Mouse (Mus musculus) midbrain, embryonic 11.5 days (tissue): Measurements from ENCODE around the gene Egfem1. TPM values are rescaled to one million over a fixed set of nuclear protein-coding genes. Genes with fewer than 3 reads are reported as not detected.

Experiments used
- ATAC-seq: fragments of 200-750 bp; cut with Nextera tagmentation; 2 replicates; pipeline ENCODE4 v1.8.0; 2017; ENCODE audit warnings: moderate TSS enrichment, moderate library complexity; ENCODE audit not compliant: low FRiP score
- DNase-seq: peaks from one replicate; pipeline ENCODE4 v3.0.0; 2015; ENCODE audit warnings: low spot score; ENCODE audit errors: missing footprints
- H3K27ac ChIP-seq: fragments of 300-500 bp; sonication (generic); 2 replicates; pipeline ENCODE4 v1.5.1; 2014; ENCODE audit warnings: low read depth, low read length
- H3K27me3 ChIP-seq: fragments of 300-500 bp; sonication (generic); 2 replicates; pipeline ENCODE4 v1.6.1; 2014; ENCODE audit warnings: mild to moderate bottlenecking, low read length, moderate library complexity, mixed read lengths; ENCODE audit not compliant: control insufficient read depth, insufficient read depth
- H3K36me3 ChIP-seq: fragments of 300-500 bp; sonication (generic); 2 replicates; pipeline ENCODE4 v1.6.1; 2014; ENCODE audit warnings: mild to moderate bottlenecking, low read length, moderate library complexity, mixed read lengths; ENCODE audit not compliant: control insufficient read depth, insufficient read depth
- H3K4me1 ChIP-seq: fragments of 300-500 bp; sonication (generic); 2 replicates; pipeline ENCODE4 v1.6.1; 2014; ENCODE audit warnings: low read length; ENCODE audit not compliant: control insufficient read depth, insufficient read depth
- H3K4me2 ChIP-seq: fragments of 300-500 bp; sonication (generic); 2 replicates; pipeline ENCODE4 v1.6.1; 2014; ENCODE audit warnings: mild to moderate bottlenecking, moderate library complexity
- H3K4me3 ChIP-seq: fragments of 300-500 bp; sonication (generic); 2 replicates; pipeline ENCODE4 v1.5.1; 2014; ENCODE audit warnings: low read depth, low read length
- H3K9ac ChIP-seq: fragments of 300-500 bp; sonication (generic); 2 replicates; pipeline ENCODE4 v1.6.1; 2014; ENCODE audit warnings: low read length
- H3K9me3 ChIP-seq: fragments of 300-500 bp; sonication (generic); 2 replicates; pipeline ENCODE4 v1.6.1; 2016; ENCODE audit warnings: low read length; ENCODE audit not compliant: control insufficient read depth
- WGBS: fragments of 180-500 bp; shearing (Covaris S2); extraction: QIAGEN DNeasy Blood & Tissue Kit; methylation state at CpG from one replicate; pipeline ENCODE4 v1.1.7; 2014; 5-methylcytosine and 5-hydroxymethylcytosine counted together
- polyA plus RNA-seq: library from polyadenylated mRNA; unstranded; fragments of >200 nt; fragmentation: Nextera tagmentation; extraction: Ambion mirVana; gene quantifications from 2 replicates; pipeline ENCODE4 v1.2.1, GENCODE M21; 2014

Gene Egfem1
- polyA plus RNA-seq, 1 experiment from 2014 or later, result 14.7 TPM

GRCm38 (mm10) chr3:29563171-29563570, 481.3 kb downstream of the Egfem1 start:
- H3K27ac ChIP-seq, result no peak overlapping the region
- H3K9ac ChIP-seq, result no peak overlapping the region
- H3K4me1 ChIP-seq, result no peaks in the 10 kb centered on the region
- ATAC-seq (no peak), DNase-seq (no peak)
- H3K4me3 ChIP-seq, result no peak overlapping the region
- H3K36me3 ChIP-seq, result no peaks in the 10 kb centered on the region
- WGBS, result 98% methylated on average over 1 of the region's 1 CpGs
- no peak overlapping the region for H3K4me2 ChIP-seq
- no peaks in the 10 kb centered on the region for H3K27me3 ChIP-seq
- H3K9me3 ChIP-seq, result no peaks in the 10 kb centered on the region

GRCm38 (mm10) chr3:29578055-29578860, 496.4 kb downstream of the Egfem1 start:
- H3K9me3 ChIP-seq, result no peaks in the 10 kb centered on the region
- H3K4me1 ChIP-seq, result no peaks in the 10 kb centered on the region
- ATAC-seq (no peak), DNase-seq (no peak)
- H3K4me2 ChIP-seq, result no peak overlapping the region
- H3K9ac ChIP-seq, result no peak overlapping the region
- no peak overlapping the region for H3K4me3 ChIP-seq
- WGBS, result 59% methylated on average over 5 of the region's 5 CpGs
- no peak overlapping the region for H3K27ac ChIP-seq
- no peaks in the 10 kb centered on the region for H3K36me3 ChIP-seq
- H3K27me3 ChIP-seq, result no peaks in the 10 kb centered on the region

GRCm38 (mm10) chr3:29582749-29583148, 500.9 kb downstream of the Egfem1 start:
- Histone ChIP-seq H3K9ac (no peak overlapping the region), H3K9me3 (no peaks in the 10 kb centered on the region), H3K27ac (no peak overlapping the region), H3K4me2 (no peak overlapping the region), H3K27me3 (no peaks in the 10 kb centered on the region), H3K36me3 (no peaks in the 10 kb centered on the region), H3K4me3 (no peak overlapping the region), H3K4me1 (no peaks in the 10 kb centered on the region)
- ATAC-seq (no peak), DNase-seq (no peak)
- WGBS, result 81% methylated on average over 8 of the region's 8 CpGs

GRCm38 (mm10) chr3:29602140-29602539, 520.3 kb downstream of the Egfem1 start:
- 58% methylated on average over 7 of the region's 7 CpGs for WGBS
- no peak overlapping the region for H3K4me3 ChIP-seq
- H3K4me2 ChIP-seq, result no peak overlapping the region
- no peak overlapping the region for H3K9ac ChIP-seq
- H3K9me3 ChIP-seq, result no peaks in the 10 kb centered on the region
- DNase-seq, result no peak
- H3K27me3 ChIP-seq, result no peaks in the 10 kb centered on the region
- H3K36me3 ChIP-seq, result no peaks in the 10 kb centered on the region
- ATAC-seq, result no peak
- H3K27ac ChIP-seq, result no peak overlapping the region
- no peaks in the 10 kb centered on the region; the same call in 1 of the 2 replicates for H3K4me1 ChIP-seq

- Histone ChIP-seq H3K36me3 (no peaks in the 10 kb centered on the region), H3K9ac (no peak overlapping the region), H3K4me2 (no peak overlapping the region), H3K27me3 (no peaks in the 10 kb centered on the region), H3K4me3 (no peak overlapping the region), H3K4me1 (no peaks in the 10 kb centered on the region), H3K27ac (no peak overlapping the region), H3K9me3 (no peaks in the 10 kb centered on the region)
- WGBS, result 14% methylated on average over 3 of the region's 3 CpGs
- ATAC-seq (no peak), DNase-seq (no peak)
Observed at GRCm38 (mm10) chr3:29608713-29609112, 526.9 kb downstream of the Egfem1 start.

- H3K27ac ChIP-seq, result no peak overlapping the region
- no peaks in the 10 kb centered on the region for H3K36me3 ChIP-seq
- WGBS, result 78% methylated on average over 2 of the region's 2 CpGs
- H3K9ac ChIP-seq, result no peak overlapping the region
- H3K9me3 ChIP-seq, result no peaks in the 10 kb centered on the region
- no peak for ATAC-seq
- H3K27me3 ChIP-seq, result no peaks in the 10 kb centered on the region
- H3K4me2 ChIP-seq, result no peak overlapping the region
- no peak overlapping the region for H3K4me3 ChIP-seq
- no peak for DNase-seq
- no peaks in the 10 kb centered on the region for H3K4me1 ChIP-seq
Observed at GRCm38 (mm10) chr3:29609174-29609573, 527.4 kb downstream of the Egfem1 start.

GRCm38 (mm10) chr3:29619586-29619985, 537.8 kb downstream of the Egfem1 start:
- no peaks in the 10 kb centered on the region for H3K27me3 ChIP-seq
- 92% methylated on average over 1 of the region's 1 CpGs for WGBS
- H3K36me3 ChIP-seq, result no peaks in the 10 kb centered on the region
- no peak overlapping the region for H3K9ac ChIP-seq
- no peak for DNase-seq
- H3K9me3 ChIP-seq, result no peaks in the 10 kb centered on the region
- no peak for ATAC-seq
- no peak overlapping the region for H3K4me3 ChIP-seq
- H3K4me2 ChIP-seq, result no peak overlapping the region
- H3K27ac ChIP-seq, result no peak overlapping the region
- no peaks in the 10 kb centered on the region for H3K4me1 ChIP-seq

- H3K4me2 ChIP-seq, result no peak overlapping the region
- no peaks in the 10 kb centered on the region for H3K36me3 ChIP-seq
- H3K27me3 ChIP-seq, result no peaks in the 10 kb centered on the region
- DNase-seq, result no peak
- ATAC-seq, result no peak
- no peak overlapping the region for H3K27ac ChIP-seq
- 75% methylated on average over 2 of the region's 2 CpGs for WGBS
- H3K9me3 ChIP-seq, result no peaks in the 10 kb centered on the region
- H3K4me3 ChIP-seq, result no peak overlapping the region
- H3K4me1 ChIP-seq, result no peaks in the 10 kb centered on the region
- no peak overlapping the region for H3K9ac ChIP-seq
Observed at GRCm38 (mm10) chr3:29639819-29640218, 558.0 kb downstream of the Egfem1 start.

- Histone ChIP-seq H3K36me3 (no peaks in the 10 kb centered on the region), H3K9me3 (no peaks in the 10 kb centered on the region), H3K27ac (no peak overlapping the region), H3K27me3 (no peaks in the 10 kb centered on the region), H3K9ac (no peak overlapping the region), H3K4me1 (no peaks in the 10 kb centered on the region), H3K4me3 (no peak overlapping the region), H3K4me2 (no peak overlapping the region)
- WGBS, result 95% methylated on average over 2 of the region's 2 CpGs
- ATAC-seq (no peak), DNase-seq (no peak)
Observed at GRCm38 (mm10) chr3:29666796-29667195, 585.0 kb downstream of the Egfem1 start.
